Mouse (Mus musculus) erythroblast, adult 5-6 weeks (primary cell): ENCODE measurements at regions not wholly inside any gene's neighbourhood (a gene's known extent, or its start where the extent isn't known, plus 50 kb on each side); places are given as distances from the start of the nearest gene placed in this dataset.
"Not testable (repeated sequence)": the region's sequence is repeated elsewhere in the genome, so short reads cannot be mapped to it uniquely, and the experiment has no call there.

ENCODE experiments used
- ATAC-seq: replicated peaks from 2 replicates; pipeline ENCODE4 v1.8.0; 2016; ENCODE audit warnings: moderate number of reproducible peaks, mild to moderate bottlenecking, moderate TSS enrichment, inconsistent platforms; ENCODE audit not compliant: poor library complexity, low FRiP score, severe bottlenecking

DNA sequence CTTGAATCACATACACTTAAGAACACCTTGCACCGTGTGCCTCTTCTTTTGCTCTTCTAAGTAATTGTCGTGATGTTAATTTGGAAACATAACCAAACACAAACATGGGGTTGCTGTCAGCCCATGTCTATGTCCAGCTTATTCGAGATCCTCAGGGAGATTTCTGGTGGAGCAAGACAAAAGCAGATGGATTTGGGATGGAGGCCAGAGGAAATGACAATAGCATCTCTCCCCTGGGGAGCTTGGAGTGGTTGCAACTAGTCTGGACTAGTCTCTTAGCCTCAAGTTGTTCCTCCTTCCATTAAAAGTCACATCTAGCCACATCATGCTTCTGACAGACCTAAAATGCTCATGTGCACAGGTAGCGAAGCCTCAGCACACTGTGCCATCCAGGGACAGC lies 161.0 kb downstream of the Tomm20 start:
- ATAC-seq = no peak

DNA sequence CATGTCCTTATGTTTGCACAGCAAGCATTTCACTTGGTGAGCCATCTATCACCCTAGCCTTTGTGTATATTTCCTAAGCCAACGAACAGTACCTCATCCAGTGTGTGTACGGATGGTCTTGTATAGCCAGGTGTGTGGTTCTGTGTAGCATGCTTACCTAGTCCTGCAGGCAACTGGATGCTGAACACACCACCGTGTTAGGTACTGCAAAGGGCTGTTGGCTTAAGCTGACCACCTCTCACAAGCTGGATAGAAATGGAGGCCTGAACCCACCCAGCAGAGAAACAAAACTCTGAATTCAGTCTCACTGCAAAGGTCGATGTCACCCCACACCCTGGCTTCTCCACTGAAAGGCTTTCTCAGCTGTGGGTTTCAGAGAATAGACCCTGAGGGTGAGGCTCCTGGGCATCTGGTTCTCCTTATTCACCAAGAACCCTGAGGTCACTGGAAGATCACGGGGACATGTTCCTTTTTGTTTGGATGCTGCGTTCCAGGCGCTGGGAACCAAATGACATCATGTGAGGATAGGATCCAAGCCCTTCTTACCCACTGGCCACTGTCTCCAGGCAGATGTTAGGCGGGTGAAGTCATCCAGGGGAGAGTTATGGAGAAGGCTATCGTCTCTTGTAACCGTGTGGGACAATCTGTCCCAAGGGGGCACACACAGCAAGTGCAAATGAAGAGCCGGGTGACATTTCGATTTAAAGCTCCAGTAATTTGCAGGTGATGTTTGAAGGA lies 161.8 kb downstream of the Tomm20 start:
- no peak for ATAC-seq

DNA sequence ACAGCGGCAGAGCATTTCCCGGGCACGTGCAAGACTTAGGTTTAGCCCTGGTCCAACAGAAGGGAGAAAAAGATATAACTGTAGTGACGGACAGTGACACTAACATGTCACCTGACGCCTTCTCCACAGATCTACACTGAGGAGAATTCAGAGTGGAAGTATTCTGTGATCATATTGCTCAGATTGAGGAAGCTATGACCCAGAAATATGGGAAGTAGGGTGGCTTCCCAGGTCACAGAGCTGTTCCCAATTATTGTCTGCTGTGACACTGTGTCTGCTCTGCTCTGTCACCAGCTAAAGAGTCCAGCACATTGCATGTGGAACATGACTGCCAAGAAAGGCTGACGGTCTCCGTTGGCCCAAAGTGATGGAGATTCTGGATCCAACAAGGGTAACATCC lies 167.0 kb downstream of the Tomm20 start:
- ATAC-seq = no peak

DNA sequence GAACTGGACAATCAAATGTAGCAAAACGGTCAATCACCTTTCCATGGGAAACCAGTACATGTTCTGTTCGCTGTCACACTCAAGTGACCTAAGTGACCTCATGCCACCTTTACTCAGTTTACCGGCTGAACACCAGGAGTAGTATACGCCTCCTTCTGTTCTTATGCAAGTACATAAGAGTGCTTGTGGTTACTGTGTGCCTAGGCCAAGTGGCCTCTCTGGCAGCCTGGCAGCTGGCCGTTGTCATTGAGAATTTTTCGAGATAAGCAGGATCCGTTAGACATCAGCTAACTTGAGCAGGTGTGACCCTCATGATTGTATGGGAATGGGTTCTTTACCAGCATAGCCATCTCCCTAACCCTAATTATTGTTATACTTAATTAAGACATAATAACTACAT lies 167.5 kb downstream of the Tomm20 start:
- no peak for ATAC-seq

DNA sequence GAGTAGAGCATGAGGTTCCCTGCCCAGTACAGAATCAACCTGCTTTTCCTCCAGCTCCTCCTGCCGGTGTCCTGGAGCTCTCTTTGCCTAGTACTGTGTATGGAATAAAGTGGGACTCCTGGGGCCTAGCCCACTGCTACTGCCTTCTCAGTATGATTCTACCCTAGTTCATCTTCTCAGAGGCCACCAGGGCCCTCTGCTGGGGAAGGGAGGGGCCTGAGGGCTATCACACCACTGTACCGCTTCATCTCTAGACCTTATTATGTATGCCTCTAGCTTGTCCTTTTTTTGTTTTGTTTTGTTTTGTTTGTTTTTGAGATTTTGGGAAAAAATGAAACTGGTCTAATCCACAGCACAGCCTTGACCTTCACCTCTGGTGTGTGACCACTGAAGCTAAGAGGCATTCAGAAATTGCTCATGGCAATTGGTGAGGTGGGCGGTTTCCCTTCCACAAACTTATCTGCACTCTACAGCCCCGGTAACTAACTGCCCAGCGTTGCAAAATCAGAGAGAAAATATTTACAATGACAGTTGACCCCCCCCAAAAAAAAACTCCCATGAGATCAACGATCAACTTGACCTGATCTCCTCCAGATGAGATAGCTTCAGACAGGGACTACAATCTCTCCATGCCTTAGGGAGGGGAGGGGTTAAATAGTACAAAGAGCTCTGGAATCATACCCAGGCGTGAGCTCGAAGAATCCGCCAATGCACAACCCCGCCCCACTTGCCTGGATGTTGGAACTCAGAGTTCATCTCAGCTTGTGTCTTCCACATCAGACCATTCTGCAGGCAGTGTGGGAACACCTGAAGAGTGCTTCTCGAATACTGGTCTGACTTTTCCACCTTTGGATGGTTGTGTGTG lies 168.8 kb downstream of the Tomm20 start:
- ATAC-seq = 0 out of 2 replicates have a peak, but pooled peaks have one; percentile 48

DNA sequence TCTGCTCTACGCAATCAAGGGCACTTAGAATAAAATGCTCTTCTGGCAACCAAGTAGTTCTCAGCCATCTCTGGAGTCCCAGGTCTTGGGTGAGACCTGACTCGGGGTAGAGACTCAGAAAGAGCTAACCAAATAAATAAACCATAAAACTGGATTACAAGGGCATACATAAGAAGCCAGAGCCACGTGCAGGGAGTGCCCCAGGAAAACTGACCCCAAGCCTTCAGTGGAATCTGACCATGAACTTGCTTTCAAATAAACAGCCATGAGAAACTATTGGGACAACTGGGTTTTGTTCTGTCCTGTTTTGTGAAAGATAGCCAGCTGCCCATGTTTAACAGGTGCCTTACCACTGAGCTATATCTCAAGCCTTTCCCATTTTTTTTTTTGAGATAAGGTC lies 170.3 kb downstream of the Tomm20 start:
- ATAC-seq = no peak

DNA sequence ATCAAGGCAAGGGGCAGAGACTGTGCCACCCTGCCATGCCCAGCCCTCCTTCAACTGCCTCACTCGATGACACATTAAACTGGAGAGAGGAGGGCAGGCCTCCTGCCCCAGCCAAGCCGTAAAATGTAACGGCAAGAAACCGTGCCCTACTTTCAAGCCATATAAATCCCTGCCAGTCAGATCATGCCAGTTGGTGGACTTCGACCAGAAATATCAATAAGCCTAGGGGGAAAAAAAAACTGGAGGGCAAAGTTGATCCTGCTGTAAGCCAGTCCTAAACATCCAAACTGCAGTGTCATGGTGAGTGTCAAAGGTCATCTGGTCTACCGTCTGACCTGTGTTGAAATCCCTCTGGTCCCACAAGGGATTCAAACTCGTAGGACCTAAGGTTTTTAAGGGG lies 170.8 kb downstream of the Tomm20 start:
- no peak for ATAC-seq

DNA sequence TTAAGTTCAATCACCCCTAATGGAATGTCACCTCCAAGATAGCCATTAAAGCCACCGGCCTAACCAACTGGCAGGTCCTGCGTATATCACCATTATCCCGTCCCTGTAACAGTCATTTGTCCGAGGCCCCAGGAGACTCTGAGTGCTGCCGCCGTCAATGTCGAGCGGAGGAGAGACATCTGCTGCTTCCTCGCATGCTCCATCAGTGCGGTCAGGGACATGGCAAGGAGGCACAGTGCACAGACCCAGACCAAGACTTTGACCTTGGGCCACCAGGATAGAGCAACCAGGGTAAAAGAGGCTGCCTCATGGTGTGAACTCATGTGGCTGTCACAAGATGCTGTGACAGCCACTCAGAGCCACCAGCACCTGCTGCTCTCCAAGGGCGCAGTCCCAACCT lies 172.9 kb downstream of the Tomm20 start:
- no peak for ATAC-seq

DNA sequence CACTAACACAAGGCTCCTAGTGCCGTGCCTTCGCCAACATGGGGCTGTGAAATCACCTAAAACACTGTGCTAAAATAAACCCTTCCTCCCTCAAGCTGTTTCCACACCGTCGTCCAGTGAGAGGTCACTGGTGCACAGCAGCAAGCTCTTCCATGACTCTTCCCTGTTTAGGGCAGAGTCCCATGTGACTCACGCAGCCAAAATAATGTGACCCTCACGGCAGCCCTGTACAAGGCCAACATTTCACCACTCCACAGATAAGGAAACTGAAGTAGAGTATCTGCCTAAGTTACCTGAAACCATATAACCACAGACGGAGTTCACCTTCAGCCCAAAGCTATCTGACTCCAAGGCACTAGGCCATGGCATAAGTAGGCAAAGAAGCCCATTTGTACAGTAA lies 173.4 kb downstream of the Tomm20 start:
- no peak for ATAC-seq

DNA sequence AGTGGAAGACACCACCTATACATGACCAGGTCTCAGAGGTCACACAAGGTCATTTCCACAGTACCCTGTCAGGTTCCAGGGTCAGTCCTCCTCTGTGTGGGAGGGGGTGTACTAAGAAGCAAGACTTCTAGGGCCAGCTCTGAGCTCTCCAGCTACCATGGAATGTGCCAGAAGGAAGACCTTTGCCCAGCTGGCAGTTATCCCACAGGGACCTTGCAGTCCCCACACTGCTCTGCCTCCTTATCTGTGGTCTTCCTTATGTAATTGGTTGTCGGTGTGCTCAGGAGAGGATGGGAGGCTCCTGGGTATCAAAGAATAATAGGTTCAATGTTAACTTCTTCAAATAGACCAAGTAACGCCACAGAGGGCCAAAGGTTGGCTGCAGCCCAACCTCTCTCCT lies 175.3 kb downstream of the Tomm20 start:
- ATAC-seq = not testable (repeated sequence)

DNA sequence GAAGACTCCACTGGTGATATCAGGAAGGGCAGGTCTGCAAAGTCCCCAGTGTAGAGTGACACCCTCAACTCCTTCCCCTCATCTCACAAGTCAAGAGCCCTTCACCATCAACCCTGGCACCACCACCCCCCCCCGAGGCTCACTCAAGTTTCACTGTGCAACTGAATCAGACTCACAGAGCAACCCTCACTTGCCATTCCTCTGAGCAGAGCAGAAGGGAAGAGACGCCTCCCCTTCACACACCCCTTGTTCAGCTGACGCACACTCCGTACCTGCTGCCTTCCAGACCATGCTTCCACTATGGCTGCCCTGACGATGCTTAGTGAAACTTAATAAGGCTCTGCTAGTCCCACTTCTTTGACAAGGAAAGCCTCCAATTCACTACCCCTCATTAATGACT lies 174.4 kb upstream of the Irf2bp2 start:
- no peak for ATAC-seq

DNA sequence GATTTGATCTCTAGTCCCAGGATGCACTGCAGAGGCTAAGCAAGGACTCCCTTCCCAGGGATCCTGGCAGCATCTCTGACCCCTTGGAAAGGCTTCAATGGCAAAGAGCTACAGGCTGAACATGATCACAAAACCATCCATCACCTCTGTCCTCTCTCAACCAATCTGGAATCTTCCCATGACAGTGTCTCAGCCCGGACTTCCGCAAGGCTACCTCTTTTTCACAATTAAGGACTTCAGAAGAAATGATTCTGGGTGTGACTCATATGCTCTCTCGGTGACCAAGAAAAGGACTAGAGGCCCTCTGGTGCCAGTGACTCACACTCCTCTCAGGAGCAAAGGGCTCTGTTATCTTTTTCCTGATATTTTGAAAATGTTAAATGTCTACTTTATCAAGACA lies 173.6 kb upstream of the Irf2bp2 start:
- no peak for ATAC-seq

DNA sequence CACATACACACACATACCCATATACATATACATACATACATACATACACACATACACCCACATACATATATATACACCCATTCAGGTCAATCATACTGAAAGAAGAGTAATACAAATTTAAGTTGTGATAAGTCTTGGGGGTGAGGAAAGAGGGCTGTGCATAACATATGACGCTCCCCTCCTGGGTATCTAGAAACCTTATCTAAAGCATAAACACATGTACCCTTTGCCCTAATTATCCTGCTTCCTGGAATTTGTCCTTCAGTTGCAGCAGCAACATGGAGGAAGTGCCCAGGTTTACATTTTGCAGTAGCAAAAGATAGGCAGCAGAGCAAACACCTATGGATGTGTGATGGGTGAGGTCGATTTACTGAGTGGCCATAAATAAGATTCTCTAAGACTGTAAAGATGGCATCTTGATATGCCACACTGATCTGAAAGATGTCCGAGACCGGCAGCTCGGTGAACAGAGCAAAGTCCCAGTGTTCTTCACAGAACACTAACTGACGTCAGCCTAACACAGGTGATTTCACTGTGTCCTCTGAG lies 172.0 kb upstream of the Irf2bp2 start:
- ATAC-seq = no peak

DNA sequence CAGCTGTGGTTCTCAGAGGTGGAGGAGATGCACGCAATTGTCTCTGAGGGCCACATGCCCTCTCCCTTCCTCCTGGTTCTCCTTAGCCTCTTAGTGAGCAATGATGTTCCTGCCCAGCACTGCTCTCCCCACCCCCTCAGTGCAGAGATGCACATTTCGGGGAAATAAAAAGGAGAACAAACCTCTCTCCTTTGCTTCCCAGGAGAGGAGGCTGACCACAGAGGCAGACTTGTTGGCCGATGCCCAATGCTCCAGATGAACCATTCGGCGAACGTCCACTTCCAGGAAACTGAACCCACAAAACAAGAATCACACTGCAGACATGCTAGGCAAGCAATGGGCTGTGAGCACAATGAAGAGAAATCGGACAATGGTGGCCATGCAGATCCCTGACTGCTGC lies 169.8 kb upstream of the Irf2bp2 start:
- no peak for ATAC-seq

DNA sequence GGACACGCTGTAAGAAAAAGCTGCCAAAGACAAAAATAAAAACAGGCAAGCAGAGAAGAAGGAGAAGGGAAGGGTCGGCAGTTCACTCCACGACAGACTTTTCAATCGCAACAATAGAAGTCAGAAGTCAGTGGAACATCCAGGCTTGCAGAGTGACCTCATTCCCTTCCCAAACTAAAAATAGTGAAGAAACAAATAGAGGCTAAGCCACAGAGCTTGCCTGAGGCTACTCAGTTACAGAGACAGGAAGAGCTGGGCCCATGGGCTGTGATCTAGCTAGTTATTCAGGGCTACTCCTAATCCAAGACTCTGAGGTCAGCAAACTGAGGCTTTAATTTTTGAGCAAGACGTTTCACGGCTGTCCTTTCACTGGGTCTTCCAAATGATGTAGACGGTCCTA lies 165.9 kb upstream of the Irf2bp2 start:
- no peak for ATAC-seq

DNA sequence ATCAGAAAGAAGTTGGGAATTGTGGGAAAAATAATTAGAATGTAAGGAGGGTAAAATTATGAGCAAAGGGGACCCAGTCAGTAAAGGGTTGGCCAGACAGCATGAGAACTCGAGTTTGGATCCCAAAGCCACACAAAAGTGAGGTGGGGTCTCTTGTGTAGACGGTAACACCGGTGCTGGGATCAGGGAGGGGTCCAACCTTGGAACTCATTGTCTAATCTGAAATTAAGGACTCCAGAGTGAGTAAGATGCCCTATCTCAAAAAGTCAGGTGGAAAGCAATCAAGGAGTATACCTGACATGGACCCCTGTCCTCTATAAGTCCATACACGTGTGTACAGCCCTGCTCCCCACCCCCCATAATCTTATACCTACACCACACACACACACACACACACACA lies 165.2 kb upstream of the Irf2bp2 start:
- ATAC-seq = no peak

DNA sequence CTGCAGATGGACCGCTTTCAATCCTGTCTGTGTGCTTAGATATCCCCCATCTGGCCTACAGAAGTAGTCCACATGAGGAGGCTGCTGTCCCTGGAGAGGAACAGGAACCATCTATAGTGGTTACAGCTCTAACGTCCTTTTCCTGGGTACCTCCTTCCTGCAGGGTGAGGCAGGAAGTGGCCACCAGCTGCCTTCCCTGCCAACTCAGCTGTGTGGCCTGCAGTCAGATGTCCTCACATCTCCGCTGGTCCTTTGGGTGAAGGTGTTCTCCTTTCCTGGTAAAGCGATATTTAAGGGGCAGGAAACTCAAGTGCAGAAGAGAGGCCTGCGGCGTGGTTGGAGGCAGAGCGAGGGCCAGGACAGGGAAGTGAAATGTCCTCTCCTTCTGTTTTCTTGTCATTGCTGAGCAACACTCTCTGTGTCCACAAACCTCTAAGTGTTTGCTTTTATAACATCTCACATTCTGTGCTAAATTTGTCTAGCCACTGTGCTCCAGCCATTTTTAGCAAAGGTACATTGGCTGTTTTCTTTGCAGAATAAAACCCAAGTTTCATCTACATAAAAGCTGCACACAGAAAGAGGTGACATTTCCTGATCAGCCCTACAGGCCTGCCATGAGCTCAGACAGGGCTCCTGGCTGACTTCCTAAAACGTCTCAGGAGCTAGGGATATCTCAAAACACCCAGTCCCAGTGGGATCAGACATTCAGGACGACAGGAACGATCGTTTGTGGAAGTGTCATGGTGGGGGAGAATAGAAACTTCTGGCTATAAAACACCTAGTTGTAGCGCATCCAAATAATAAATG lies 164.4 kb upstream of the Irf2bp2 start:
- no peak for ATAC-seq

DNA sequence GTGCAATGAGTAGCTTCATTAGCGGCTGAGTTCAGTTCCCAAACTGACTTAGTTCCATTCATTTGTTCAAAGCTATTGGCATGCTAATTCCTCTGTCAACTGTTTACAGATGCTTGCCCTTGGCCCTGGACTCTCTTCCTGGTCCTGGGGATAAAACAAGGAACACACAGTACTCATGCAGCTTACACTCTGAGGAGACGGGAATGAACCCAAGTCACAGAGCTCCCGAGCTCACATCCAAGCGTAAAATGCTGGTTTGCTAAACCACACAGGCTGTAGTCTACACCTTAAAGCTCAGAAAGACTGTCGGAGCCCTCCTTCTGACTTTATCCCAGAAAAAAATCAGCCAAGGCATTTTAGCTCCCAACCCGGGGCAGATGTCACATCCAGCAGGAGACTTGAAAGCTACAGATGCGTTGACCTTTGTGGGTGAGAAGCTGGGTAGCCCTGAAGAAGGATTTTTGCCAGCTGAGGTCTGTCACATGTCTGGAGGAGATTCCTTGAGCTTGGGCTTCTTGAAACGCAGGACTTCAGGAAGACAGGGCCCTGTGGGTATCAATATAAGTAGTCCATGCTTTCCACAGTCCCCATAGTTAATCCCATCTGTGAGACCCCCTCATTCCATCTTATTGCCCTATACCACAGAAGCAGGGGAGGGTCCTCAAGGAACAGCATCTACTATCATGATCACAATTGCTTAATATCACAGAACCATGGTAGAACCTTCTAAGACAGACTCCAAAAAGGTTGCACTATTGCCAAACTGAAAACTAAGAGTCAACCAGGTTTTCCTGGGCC lies 162.7 kb upstream of the Irf2bp2 start:
- ATAC-seq = no peak

DNA sequence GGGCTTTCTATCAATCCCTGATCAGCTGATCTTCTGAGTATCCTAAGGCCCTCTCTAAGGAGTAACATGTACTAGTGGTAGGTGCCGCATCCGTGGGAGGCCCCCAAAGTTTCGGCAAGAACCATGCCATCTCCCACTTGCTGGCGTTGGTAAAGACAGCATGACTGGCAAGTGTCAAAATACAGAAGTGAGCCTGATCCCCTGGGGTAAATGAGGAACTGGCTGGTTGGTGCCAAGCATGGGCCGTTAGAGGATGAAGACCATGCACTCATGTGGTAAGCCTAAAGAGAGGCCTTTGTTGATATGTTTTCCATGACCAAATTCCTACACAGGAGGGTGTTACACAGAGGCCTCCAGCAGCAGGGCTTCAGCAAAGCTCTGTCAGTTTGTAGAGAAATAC lies 161.9 kb upstream of the Irf2bp2 start:
- ATAC-seq = no peak
